Mouse (Mus musculus) right cerebral cortex, postnatal 10 days (tissue): Measurements from ENCODE around the gene Cpt1a.

Experiments used
- DNase-seq, 2 experiments: peaks; one replicate each; pipeline ENCODE4 v3.0.0; 2021; ENCODE audit warnings: low spot score in 2 of 2

Gene Cpt1a

GRCm38 (mm10) chr19:3365089-3365488 is 43.0 kb downstream of the Cpt1a start:
- DNase-seq: no peak

GRCm38 (mm10) chr19:3368276-3368675 is 46.1 kb downstream of the Cpt1a start:
- no peak for DNase-seq

GRCm38 (mm10) chr19:3373380-3373779 is 51.2 kb downstream of the Cpt1a start:
- DNase-seq: no peak

- no peak for DNase-seq
Measured at GRCm38 (mm10) chr19:3374028-3374427, 51.9 kb downstream of the Cpt1a start.

- DNase-seq: no peak
Measured at GRCm38 (mm10) chr19:3375945-3376495, 53.9 kb downstream of the Cpt1a start.

GRCm38 (mm10) chr19:3376966-3377715 is 55.0 kb downstream of the Cpt1a start:
- DNase-seq: no peak

GRCm38 (mm10) chr19:3378614-3379013 is 56.5 kb downstream of the Cpt1a start:
- DNase-seq: no peak

- DNase-seq: no peak
Measured at GRCm38 (mm10) chr19:3388061-3388460, 65.9 kb downstream of the Cpt1a start.

GRCm38 (mm10) chr19:3388629-3389057 is 66.5 kb downstream of the Cpt1a start, which contains the start of gene Tesmin:
TSS of gene Tesmin (plus strand) at chr19:3388857.
- peak; percentile 91 to 94 for DNase-seq

GRCm38 (mm10) chr19:3389089-3389488 is 67.0 kb downstream of the Cpt1a start:
- peak; percentile 91 to 92 for DNase-seq

GRCm38 (mm10) chr19:3392384-3392783 is 70.2 kb downstream of the Cpt1a start:
- DNase-seq: no peak

GRCm38 (mm10) chr19:3394216-3394615 is 72.1 kb downstream of the Cpt1a start:
- DNase-seq: no peak

GRCm38 (mm10) chr19:3400057-3400456 is 77.9 kb downstream of the Cpt1a start:
- no peak for DNase-seq

- DNase-seq: no peak
Measured at GRCm38 (mm10) chr19:3401504-3401903, 79.4 kb downstream of the Cpt1a start.

GRCm38 (mm10) chr19:3401943-3402342 is 79.8 kb downstream of the Cpt1a start:
- DNase-seq: no peak

GRCm38 (mm10) chr19:3402390-3402789 is 80.3 kb downstream of the Cpt1a start:
- no peak for DNase-seq

GRCm38 (mm10) chr19:3404030-3404429 is 81.9 kb downstream of the Cpt1a start:
- DNase-seq: no peak

GRCm38 (mm10) chr19:3405531-3406281 is 83.6 kb downstream of the Cpt1a start:
- no peak for DNase-seq

- peak; percentile 34 to 47 for DNase-seq
Measured at GRCm38 (mm10) chr19:3414268-3414733, 92.2 kb downstream of the Cpt1a start, which contains the start of gene Gal. TSS of gene Gal (minus strand) at chr19:3414544.

- DNase-seq: peak in 1 of 2 experiments; percentile 36
Measured at GRCm38 (mm10) chr19:3419251-3419650, 97.1 kb downstream of the Cpt1a start.

- no peak for DNase-seq
Measured at GRCm38 (mm10) chr19:3422488-3422887, 100.4 kb downstream of the Cpt1a start.

- DNase-seq: no peak
Measured at GRCm38 (mm10) chr19:3422981-3423380, 100.8 kb downstream of the Cpt1a start.
